Mouse (Mus musculus) hematopoietic stem cell, adult 5-6 weeks (primary cell): ENCODE data around the gene Mogat1. TPM values are rescaled to one million over a fixed set of nuclear protein-coding genes. Genes with fewer than 3 reads are reported as not detected.

Experiments used
- total RNA-seq: library from RNA; stranded (forward); fragments of 172-1452, 232-1000 nt; gene quantifications from 2 replicates; pipeline ENCODE4 v1.2.3, GENCODE M21; 2017

The Mogat1 gene
- total RNA-seq, 1 experiment from 2014 or later = not detected

Other genes with a start within 250 kb of the Mogat1 start
- 0.15 TPM in 1 of 2 replicates, not detected in the other for gene Sgpp2, start 200.6 kb upstream of the Mogat1 start, total RNA-seq
- 61.9 and 66.9 TPM in 2 replicates for gene Farsb, start 22.1 kb upstream of the Mogat1 start, total RNA-seq
- not detected in 2 replicates for gene BC035947, start 1.2 kb downstream of the Mogat1 start, total RNA-seq
- 77.9 and 81.3 TPM in 2 replicates for gene Acsl3, start 146.8 kb downstream of the Mogat1 start, total RNA-seq
- gene Utp14b, start 147.0 kb downstream of the Mogat1 start, total RNA-seq = 26.7 and 31.3 TPM in 2 replicates